Mouse (Mus musculus): ENCODE results near the gene Bcl9l.

Bcl9l gene

DNA sequence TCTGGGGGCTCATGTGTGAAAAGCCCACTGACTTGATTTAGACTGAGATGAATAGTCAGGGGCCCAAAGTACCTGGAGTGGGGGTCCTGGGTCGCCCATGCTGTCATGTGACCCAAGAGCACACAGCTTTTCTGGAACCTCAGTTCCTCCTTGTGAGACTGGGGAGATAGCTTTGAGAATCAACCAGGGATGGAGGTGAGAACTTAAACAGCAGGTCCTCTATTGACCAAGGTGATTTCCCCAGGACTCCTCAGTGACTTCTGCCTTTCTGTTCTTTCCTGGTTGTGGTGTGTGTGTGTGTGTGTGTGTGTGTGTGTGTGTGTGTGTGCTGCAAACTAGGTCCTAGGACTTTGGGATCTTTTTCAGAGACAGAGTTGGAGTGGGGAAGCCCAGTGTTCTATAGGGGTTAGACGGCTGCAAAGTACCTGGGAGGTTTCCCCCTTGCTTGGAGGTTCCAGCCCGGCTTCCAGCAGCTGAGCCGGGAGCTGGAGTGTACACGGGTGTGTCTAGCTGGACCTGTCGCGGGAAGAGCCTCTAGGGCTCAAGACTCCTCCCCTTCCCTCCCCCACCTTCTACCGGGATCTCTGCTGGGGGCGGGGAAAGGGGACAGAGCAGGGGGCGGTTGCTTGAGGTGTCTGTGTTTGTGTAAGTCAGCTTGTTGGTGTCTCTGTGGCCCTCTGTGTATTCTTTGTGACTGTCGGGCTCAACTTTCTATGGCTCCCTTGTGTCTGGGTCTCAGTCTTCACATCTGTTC lies 15.2 kb downstream of the Bcl9l start:
- DNase-seq (ENCODE audit: low spot score in 2 of 2), result no peak

GRCm38 (mm10) chr9:44498421-44499355 lies 16.1 kb downstream of the Bcl9l start:
- DNase-seq (ENCODE audit: low spot score in 2 of 2), result peak in 1 of 2 experiments; percentile 60

- DNase-seq (ENCODE audit: low spot score in 2 of 2), result no peak
Measured at GRCm38 (mm10) chr9:44499356-44500162, 16.9 kb downstream of the Bcl9l start.

- no peak for DNase-seq (ENCODE audit: low spot score in 2 of 2)
Measured at GRCm38 (mm10) chr9:44500163-44500533, 17.5 kb downstream of the Bcl9l start.

- no peak for DNase-seq (ENCODE audit: low spot score in 2 of 2)
Measured at GRCm38 (mm10) chr9:44500638-44501175, 18.1 kb downstream of the Bcl9l start.

DNA sequence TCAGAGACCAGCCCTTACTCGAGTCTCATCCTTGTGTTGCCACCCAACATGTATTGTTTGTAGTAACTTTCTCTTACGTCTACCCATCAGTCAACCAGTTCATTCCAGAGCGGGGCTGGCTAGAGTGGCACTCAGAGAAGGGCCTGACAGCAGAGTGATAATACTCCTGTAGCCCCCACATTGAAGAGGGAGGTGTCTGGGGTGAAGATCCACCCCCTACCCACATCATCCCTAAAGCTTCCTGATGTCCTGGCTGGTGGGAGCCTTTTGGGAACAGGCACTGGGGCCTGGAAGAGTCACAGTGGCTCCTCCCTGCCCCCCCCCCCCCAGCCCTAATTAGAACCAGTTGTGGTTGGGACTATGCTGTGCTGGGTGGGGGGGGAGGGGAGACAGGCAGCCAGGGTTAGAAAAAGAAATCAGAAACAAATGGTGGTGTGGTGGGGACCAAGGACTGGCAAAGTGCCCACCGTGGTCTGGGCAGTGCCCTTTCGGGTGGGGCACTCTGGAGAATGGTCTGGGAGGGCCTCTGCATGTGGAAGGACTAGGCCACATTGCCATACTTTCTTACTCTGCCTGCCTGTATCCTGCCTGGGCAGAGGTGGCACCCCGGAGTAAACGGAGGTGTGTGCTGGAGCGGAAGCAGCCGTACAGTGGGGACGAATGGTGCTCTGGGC lies 18.7 kb downstream of the Bcl9l start:
- no peak for DNase-seq (ENCODE audit: low spot score in 2 of 2)

- peak in 1 of 2 experiments; percentile 84 for DNase-seq (ENCODE audit: low spot score in 2 of 2)
Measured at GRCm38 (mm10) chr9:44502006-44502405, 19.4 kb downstream of the Bcl9l start.

DNA sequence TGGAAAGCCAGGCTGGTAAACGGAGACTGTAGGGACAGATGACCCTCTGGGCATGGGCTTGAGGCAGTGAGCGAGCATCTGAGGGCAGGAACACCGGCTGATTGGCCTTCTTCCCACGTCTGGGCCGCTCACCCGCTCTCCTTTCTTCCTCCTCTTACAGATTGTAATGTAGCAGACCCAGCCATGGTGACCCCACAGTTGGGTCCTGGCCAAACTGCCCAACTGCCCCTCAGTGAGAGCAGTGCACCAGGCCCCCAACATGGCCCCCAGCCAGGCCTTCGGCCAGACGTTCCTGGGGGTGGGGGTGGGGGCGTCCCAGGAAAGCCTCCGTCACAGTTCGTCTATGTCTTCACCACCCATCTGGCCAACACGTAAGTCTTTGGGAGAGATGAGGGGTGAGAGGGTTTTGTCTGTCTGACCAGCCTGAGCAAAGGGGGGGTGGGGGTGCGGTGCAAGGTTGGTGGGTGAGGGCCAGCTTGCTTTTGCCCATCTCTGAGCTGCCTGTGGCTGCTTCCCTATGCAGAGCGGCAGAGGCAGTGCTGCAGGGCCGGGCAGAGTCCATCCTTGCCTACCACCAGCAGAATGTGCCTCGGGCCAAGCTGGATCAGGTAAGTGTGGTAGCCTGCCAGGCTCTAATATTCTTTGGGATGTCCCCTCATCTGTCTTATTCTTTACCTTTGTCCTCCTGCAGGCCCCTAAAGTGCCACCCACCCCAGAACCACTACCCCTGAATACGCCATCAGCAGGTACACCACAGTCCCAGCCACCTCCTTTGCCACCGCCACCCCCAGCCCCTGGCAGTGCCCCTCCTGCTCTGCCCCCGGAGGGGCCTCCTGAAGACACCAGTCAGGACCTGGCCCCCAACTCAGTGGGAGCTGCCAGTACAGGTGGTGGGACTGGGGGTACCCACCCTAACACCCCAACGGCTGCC lies 22.5 kb downstream of the Bcl9l start:
- no peak for DNase-seq (ENCODE audit: low spot score in 2 of 2)

- no peak for DNase-seq (ENCODE audit: low spot score in 2 of 2)
Measured at GRCm38 (mm10) chr9:44505824-44506467, 23.3 kb downstream of the Bcl9l start.

GRCm38 (mm10) chr9:44506566-44506965 lies 23.9 kb downstream of the Bcl9l start:
- no peak for DNase-seq (ENCODE audit: low spot score in 2 of 2)

DNA sequence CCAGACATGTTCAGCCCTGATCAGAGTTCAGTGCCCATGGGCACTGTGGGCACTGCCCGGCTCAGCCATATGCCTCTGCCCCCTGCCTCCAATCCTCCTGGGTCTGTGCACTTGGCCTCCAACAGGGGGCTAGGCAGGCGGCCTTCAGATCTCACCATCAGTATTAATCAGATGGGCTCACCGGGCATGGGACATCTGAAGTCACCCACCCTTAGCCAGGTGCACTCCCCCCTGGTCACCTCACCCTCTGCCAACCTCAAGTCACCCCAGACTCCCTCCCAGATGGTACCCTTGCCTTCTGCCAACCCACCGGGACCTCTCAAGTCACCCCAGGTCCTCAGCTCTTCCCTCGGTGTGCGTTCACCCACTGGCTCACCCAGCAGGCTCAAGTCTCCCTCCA lies 24.7 kb downstream of the Bcl9l start:
- DNase-seq (ENCODE audit: low spot score in 2 of 2), result no peak

DNA sequence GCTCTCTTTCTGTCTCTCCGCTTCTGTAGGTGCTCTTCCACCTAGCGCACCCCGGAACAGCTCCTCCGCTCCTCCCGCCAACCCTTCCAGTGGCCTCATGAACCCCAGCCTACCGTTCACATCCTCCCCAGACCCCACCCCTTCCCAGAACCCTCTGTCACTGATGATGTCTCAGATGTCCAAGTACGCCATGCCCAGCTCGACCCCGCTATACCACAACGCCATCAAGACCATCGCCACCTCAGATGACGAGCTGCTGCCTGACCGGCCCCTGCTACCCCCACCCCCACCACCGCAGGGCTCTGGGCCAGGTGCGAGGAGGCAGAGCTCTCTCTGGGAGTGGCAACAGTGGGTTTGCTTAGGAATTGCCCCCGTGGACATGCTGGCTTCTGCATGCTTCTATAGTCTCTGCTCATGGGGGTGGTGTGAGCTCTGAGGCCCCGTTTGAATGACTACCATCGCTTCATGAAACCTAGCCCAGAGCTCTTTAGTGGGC lies 25.5 kb downstream of the Bcl9l start:
- DNase-seq (ENCODE audit: low spot score in 2 of 2), result no peak

DNA sequence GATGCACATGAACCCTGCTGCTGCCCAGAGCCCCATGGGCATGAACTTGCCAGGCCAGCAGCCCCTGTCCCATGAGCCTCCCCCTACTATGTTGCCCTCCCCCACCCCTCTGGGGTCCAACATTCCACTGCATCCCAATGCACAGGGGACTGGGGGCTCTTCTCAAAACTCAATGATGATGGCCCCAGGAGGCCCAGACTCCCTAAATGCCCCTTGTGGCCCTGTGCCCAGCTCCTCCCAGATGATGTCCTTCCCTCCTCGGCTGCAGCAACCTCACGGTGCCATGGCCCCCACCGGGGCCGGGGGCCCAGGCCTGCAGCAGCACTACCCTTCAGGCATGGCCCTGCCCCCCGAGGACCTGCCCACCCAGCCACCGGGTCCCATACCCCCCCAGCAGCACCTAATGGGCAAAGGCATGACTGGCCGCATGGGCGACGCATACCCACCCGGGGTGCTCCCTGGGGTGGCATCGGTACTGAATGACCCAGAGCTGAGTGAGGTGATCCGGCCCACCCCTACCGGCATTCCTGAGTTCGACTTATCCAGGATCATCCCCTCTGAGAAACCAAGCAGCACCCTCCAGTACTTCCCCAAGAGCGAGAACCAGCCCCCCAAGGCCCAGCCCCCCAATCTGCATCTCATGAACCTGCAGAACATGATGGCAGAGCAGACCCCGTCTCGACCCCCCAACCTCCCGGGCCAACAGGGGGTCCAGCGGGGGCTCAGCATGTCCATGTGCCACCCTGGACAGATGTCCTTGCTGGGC lies 26.3 kb downstream of the Bcl9l start:
- no peak for DNase-seq (ENCODE audit: low spot score in 2 of 2)

DNA sequence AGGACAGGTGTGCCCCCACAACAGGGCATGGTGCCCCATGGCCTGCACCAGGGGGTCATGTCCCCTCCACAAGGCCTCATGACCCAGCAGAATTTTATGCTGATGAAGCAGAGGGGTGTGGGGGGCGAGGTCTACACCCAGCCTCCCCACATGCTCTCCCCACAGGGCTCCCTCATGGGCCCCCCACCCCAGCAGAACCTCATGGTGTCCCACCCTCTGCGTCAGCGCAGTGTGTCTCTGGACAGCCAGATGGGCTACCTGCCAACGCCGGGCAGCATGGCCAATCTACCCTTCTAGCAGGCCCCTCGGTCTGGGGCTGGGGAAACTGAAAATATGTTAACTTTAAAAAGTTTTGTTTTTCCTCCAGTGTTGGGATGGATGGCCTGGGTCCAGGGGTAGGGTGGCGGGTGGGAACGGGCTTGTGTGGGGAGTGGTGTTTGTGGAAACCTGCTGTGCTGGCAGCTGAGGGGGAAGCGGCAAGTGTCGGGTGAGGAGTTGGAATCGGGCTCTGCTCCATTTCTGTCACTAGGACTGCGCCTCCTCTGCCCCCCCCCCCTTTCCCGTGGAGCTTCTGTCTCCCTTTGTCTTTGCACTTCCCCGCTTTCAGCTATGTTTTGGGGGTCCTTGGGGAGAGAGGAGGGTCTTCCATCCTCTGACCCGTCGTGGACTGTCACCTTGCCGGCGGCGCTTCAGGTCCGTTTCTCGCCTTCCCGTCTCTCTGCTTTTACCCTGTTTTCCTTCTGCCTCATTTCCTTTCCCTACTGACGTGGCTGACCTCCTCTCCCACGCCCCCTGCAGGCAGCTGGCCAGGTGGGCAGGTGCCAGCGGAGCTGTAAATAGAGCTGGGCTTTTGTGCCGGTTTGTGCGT lies 27.1 kb downstream of the Bcl9l start:
- peak; percentile 67 to 87 for DNase-seq (ENCODE audit: low spot score in 2 of 2)

DNA sequence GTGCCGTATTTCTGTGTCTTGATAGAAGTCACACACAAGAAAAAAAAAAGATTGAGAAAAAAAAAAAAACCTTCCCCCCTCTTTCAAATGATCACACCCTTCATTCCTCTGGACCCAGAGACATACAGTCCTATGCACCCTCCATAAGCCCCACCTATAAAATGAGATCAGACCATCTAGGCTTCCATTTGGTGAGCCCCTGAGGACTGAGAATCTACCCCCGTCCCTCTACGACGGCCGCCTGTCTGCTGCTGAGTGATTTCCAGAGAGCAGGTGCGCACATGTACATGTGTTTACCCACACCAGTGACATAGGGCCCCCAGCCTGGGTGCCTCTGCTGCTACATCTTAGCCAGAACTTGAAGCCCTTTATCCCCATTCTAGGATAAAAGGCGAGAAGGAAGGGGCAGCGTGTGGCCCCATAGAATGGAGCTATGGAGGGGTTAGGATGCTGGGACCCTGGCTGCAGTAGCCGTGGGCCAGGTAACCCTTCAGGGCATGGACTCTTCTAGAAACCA lies 27.8 kb downstream of the Bcl9l start:
- no peak for DNase-seq (ENCODE audit: low spot score in 2 of 2)

DNA sequence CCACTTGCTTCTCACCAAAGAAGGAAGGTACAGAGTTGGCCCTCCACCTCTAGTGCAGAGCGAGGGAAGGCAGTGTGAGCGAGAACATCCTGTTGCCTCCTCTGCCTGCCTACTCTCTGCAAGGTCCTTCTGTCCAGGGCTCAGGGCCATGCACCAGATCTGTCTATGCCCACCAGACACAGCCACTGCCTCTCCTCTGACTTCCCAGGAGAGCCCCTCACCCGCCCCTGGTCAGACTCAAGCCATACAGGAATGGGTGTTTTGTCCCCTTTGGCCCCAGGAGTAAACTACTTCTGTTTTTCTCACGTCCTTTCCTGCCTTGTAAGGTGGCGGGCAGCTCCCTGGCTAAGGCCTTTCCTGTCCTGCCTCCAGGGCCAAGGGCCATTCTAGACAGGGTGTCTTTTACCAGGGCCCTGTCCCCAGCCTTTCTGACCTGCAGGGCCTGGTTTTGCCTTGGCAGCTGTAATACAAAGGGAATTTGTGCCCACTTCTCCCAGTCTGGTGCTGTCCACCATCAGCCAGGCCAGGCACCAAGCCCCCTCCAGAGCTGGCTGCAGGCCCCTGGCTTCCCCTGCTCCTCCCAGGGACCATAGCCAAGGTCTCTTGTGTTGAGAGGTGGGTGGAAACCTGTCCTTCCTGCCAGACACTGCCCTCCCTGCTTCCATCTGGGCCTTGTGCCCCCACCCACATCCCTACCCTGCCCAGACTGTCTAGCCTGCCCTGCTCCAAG lies 28.4 kb downstream of the Bcl9l start:
- no peak for DNase-seq (ENCODE audit: low spot score in 2 of 2)

Data from cerebellum, postnatal 4 days (tissue).